Mouse (Mus musculus): ENCODE results near the gene Abcb1a. TPM values are rescaled to one million over a fixed set of nuclear protein-coding genes. Genes with fewer than 3 reads are reported as not detected.

The Abcb1a gene
- polyA plus RNA-seq, 1 experiment = 0.89 TPM

DNA sequence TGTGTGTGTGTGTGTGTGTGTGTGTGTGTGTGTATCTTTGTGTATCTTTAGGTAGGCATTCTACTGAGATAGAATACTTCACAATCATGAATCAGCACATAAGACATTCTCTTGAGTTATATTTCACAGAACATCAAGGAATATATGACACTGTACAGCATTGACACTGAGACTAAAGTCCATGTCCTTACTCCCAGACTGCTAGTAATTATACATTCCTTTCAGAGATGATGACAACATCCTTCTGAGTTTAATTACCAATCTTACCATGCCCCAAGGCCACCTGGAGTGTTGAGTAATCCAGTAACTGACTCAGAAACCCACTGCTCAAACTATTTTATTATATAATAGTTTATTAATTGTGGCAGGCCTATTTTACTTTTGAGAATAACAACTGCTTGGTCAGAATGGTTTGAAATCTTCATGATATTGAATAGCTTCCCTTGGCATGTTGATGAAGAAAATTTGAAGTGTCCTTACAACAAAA is 25.3 kb upstream of the Abcb1a start:
- H3K27me3 ChIP-seq (ENCODE audit: control insufficient read depth, insufficient read depth, insufficient read length) = no peaks in the 10 kb centered on the region
- H3K4me3 ChIP-seq = no peak overlapping the region
- no peaks in the 10 kb centered on the region for H3K36me3 ChIP-seq (ENCODE audit: control insufficient read depth, insufficient read depth)
- no peak overlapping the region for H3K4me2 ChIP-seq (ENCODE audit: low read depth)
- H3ac ChIP-seq (ENCODE audit: control insufficient read depth, insufficient read length) = no peak overlapping the region
- no peak for TF ChIP-seq MYOD1 (IDR thresholded peaks at IDR 0.05; ENCODE audit: control insufficient read depth in 1 of 3, insufficient read length in 2 of 3, low read depth in 2 of 3)
- TF ChIP-seq TCF3 (IDR thresholded peaks at IDR 0.05; ENCODE audit: insufficient read length, low read depth) = no peak
- TF ChIP-seq REST (IDR thresholded peaks at IDR 0.05; ENCODE audit: insufficient read depth, insufficient read length) = no peak
- TF ChIP-seq POLR2A (IDR thresholded peaks at IDR 0.05; ENCODE audit: insufficient read length, low read depth) = no peak
- no peak for TF ChIP-seq POLR2AphosphoS2 (IDR thresholded peaks at IDR 0.05; ENCODE audit: insufficient read length, low read depth)
- no peak for TF ChIP-seq TCF12 (IDR thresholded peaks at IDR 0.05; ENCODE audit: insufficient read depth, poor library complexity, severe bottlenecking)
- TF ChIP-seq E2F4 (IDR thresholded peaks at IDR 0.05; ENCODE audit: insufficient read depth) = no peak
- no peak for TF ChIP-seq MYOG (IDR thresholded peaks at IDR 0.05; ENCODE audit: control insufficient read depth in 1 of 3, insufficient read depth in 1 of 3, insufficient read length in 2 of 3, low read depth in 2 of 3)
- no peak for TF ChIP-seq SRF (IDR thresholded peaks at IDR 0.05; ENCODE audit: control insufficient read depth, insufficient read length, low read depth)
- TF ChIP-seq CEBPB (IDR thresholded peaks at IDR 0.05; ENCODE audit: insufficient read depth, poor library complexity, severe bottlenecking) = no peak
- TF ChIP-seq MAX (IDR thresholded peaks at IDR 0.05; ENCODE audit: low read depth) = no peak
- no peak for TF ChIP-seq USF1 (IDR thresholded peaks at IDR 0.05; ENCODE audit: low read depth)
- no peaks in the 10 kb centered on the region for H3K79me2 ChIP-seq (ENCODE audit: control insufficient read depth, insufficient read depth)

DNA sequence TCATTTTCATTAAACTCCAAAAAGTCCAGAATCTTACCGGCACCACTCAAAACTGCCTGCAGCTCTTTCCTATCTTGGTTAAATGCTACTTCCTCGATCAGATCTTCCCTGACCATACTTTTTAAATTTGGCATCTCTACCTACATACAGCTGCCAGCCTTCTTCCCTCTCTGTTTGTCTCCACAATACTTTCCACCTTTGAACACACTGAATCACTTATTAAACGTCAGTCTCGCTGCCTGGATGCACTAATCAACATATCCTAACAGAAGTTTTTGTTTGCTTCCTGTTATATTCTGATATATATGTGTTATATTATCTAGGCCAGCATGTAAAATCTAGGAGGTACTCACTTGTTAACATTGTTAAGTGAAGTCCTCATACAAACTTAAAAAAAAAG is 11.6 kb upstream of the Abcb1a start:
- Histone ChIP-seq H3K4me3 (no peak overlapping the region), H3K36me3 (ENCODE audit: control insufficient read depth, insufficient read depth) (no peaks in the 10 kb centered on the region), H3K79me2 (ENCODE audit: control insufficient read depth, insufficient read depth) (no peaks in the 10 kb centered on the region), H3ac (ENCODE audit: control insufficient read depth, insufficient read length) (no peak overlapping the region), H3K27me3 (ENCODE audit: control insufficient read depth, insufficient read depth, insufficient read length) (no peaks in the 10 kb centered on the region), H3K4me2 (ENCODE audit: low read depth) (no peak overlapping the region)
- no peak for TF ChIP-seq USF1 (IDR thresholded peaks at IDR 0.05; ENCODE audit: low read depth)
- TF ChIP-seq MAX (IDR thresholded peaks at IDR 0.05; ENCODE audit: low read depth) = no peak
- TF ChIP-seq CEBPB (IDR thresholded peaks at IDR 0.05; ENCODE audit: insufficient read depth, poor library complexity, severe bottlenecking) = no peak
- TF ChIP-seq POLR2AphosphoS2 (IDR thresholded peaks at IDR 0.05; ENCODE audit: insufficient read length, low read depth) = no peak
- no peak for TF ChIP-seq TCF12 (IDR thresholded peaks at IDR 0.05; ENCODE audit: insufficient read depth, poor library complexity, severe bottlenecking)
- no peak for TF ChIP-seq MYOD1 (IDR thresholded peaks at IDR 0.05; ENCODE audit: control insufficient read depth in 1 of 3, insufficient read length in 2 of 3, low read depth in 2 of 3)
- no peak for TF ChIP-seq TCF3 (IDR thresholded peaks at IDR 0.05; ENCODE audit: insufficient read length, low read depth)
- TF ChIP-seq REST (IDR thresholded peaks at IDR 0.05; ENCODE audit: insufficient read depth, insufficient read length) = no peak
- no peak for TF ChIP-seq E2F4 (IDR thresholded peaks at IDR 0.05; ENCODE audit: insufficient read depth)
- no peak for TF ChIP-seq SRF (IDR thresholded peaks at IDR 0.05; ENCODE audit: control insufficient read depth, insufficient read length, low read depth)
- no peak for TF ChIP-seq MYOG (IDR thresholded peaks at IDR 0.05; ENCODE audit: control insufficient read depth in 1 of 3, insufficient read depth in 1 of 3, insufficient read length in 2 of 3, low read depth in 2 of 3)
- TF ChIP-seq POLR2A (IDR thresholded peaks at IDR 0.05; ENCODE audit: insufficient read length, low read depth) = no peak

DNA sequence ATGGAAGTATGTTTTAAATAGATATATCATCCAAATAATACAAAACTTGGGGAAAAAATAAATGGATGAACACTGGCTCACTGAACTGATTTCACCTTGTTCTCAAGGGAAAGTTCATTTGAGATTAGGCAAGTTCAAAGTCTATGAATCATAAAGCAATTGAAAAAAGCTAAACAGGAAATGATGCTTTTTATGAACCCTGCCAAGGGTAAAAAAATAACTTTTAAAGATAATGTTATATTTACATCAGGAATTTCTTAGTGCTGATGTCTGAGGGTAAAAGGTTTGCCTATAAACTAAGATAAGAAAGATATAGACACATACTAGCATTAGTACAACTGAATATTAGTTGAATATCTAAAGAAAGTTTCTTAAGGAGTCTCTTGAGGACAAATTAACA is 11.1 kb upstream of the Abcb1a start:
- Histone ChIP-seq H3ac (ENCODE audit: control insufficient read depth, insufficient read length) (no peak overlapping the region), H3K79me2 (ENCODE audit: control insufficient read depth, insufficient read depth) (no peaks in the 10 kb centered on the region), H3K36me3 (ENCODE audit: control insufficient read depth, insufficient read depth) (no peaks in the 10 kb centered on the region), H3K27me3 (ENCODE audit: control insufficient read depth, insufficient read depth, insufficient read length) (no peaks in the 10 kb centered on the region), H3K4me2 (ENCODE audit: low read depth) (no peak overlapping the region), H3K4me3 (no peak overlapping the region)
- TF ChIP-seq USF1 (IDR thresholded peaks at IDR 0.05; ENCODE audit: low read depth) (no peak), MAX (IDR thresholded peaks at IDR 0.05; ENCODE audit: low read depth) (no peak), SRF (IDR thresholded peaks at IDR 0.05; ENCODE audit: control insufficient read depth, insufficient read length, low read depth) (no peak), CEBPB (IDR thresholded peaks at IDR 0.05; ENCODE audit: insufficient read depth, poor library complexity, severe bottlenecking) (no peak), TCF12 (IDR thresholded peaks at IDR 0.05; ENCODE audit: insufficient read depth, poor library complexity, severe bottlenecking) (no peak), REST (IDR thresholded peaks at IDR 0.05; ENCODE audit: insufficient read depth, insufficient read length) (no peak), E2F4 (IDR thresholded peaks at IDR 0.05; ENCODE audit: insufficient read depth) (no peak), POLR2A (IDR thresholded peaks at IDR 0.05; ENCODE audit: insufficient read length, low read depth) (no peak), POLR2AphosphoS2 (IDR thresholded peaks at IDR 0.05; ENCODE audit: insufficient read length, low read depth) (no peak), MYOG (IDR thresholded peaks at IDR 0.05; ENCODE audit: control insufficient read depth in 1 of 3, insufficient read depth in 1 of 3, insufficient read length in 2 of 3, low read depth in 2 of 3) (no peak)

DNA sequence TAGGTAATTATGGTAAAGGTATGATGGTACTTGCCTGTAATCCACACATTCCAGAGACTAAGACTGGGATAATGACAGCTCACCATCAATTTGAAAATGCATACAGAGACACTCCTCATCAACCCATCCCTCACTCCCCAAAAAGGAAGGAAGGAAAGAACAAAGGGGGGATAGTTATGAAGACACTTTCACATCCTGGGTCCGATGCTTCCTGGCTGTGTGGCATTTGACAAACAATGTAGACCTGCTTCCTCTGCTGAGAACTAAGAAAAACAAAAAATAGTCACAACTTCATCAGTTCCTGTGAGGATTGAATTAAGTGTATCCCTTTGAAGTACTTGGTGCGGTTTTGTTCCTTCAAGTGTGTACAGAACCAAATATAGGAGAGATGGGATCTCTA is 7.8 kb upstream of the Abcb1a start:
- H3K27me3 ChIP-seq (ENCODE audit: control insufficient read depth, insufficient read depth, insufficient read length) = no peaks in the 10 kb centered on the region
- no peak overlapping the region for H3K4me3 ChIP-seq
- no peak overlapping the region for H3K4me2 ChIP-seq (ENCODE audit: low read depth)
- H3K36me3 ChIP-seq (ENCODE audit: control insufficient read depth, insufficient read depth) = no peaks in the 10 kb centered on the region
- no peaks in the 10 kb centered on the region for H3K79me2 ChIP-seq (ENCODE audit: control insufficient read depth, insufficient read depth)
- H3ac ChIP-seq (ENCODE audit: control insufficient read depth, insufficient read length) = no peak overlapping the region
- TF ChIP-seq MYOG (IDR thresholded peaks at IDR 0.05; ENCODE audit: control insufficient read depth in 1 of 3, insufficient read depth in 1 of 3, insufficient read length in 2 of 3, low read depth in 2 of 3) (no peak), TCF12 (IDR thresholded peaks at IDR 0.05; ENCODE audit: insufficient read depth, poor library complexity, severe bottlenecking) (no peak), E2F4 (IDR thresholded peaks at IDR 0.05; ENCODE audit: insufficient read depth) (no peak), MAX (IDR thresholded peaks at IDR 0.05; ENCODE audit: low read depth) (no peak), TCF3 (IDR thresholded peaks at IDR 0.05; ENCODE audit: insufficient read length, low read depth) (no peak), POLR2A (IDR thresholded peaks at IDR 0.05; ENCODE audit: insufficient read length, low read depth) (no peak), SRF (IDR thresholded peaks at IDR 0.05; ENCODE audit: control insufficient read depth, insufficient read length, low read depth) (no peak), REST (IDR thresholded peaks at IDR 0.05; ENCODE audit: insufficient read depth, insufficient read length) (no peak), USF1 (IDR thresholded peaks at IDR 0.05; ENCODE audit: low read depth) (no peak), CEBPB (IDR thresholded peaks at IDR 0.05; ENCODE audit: insufficient read depth, poor library complexity, severe bottlenecking) (no peak), MYOD1 (IDR thresholded peaks at IDR 0.05; ENCODE audit: control insufficient read depth in 1 of 3, insufficient read length in 2 of 3, low read depth in 2 of 3) (no peak), POLR2AphosphoS2 (IDR thresholded peaks at IDR 0.05; ENCODE audit: insufficient read length, low read depth) (no peak)
